Comparison of ENCODE assay signal across 8 mouse cellular contexts in the genomic region with DNA sequence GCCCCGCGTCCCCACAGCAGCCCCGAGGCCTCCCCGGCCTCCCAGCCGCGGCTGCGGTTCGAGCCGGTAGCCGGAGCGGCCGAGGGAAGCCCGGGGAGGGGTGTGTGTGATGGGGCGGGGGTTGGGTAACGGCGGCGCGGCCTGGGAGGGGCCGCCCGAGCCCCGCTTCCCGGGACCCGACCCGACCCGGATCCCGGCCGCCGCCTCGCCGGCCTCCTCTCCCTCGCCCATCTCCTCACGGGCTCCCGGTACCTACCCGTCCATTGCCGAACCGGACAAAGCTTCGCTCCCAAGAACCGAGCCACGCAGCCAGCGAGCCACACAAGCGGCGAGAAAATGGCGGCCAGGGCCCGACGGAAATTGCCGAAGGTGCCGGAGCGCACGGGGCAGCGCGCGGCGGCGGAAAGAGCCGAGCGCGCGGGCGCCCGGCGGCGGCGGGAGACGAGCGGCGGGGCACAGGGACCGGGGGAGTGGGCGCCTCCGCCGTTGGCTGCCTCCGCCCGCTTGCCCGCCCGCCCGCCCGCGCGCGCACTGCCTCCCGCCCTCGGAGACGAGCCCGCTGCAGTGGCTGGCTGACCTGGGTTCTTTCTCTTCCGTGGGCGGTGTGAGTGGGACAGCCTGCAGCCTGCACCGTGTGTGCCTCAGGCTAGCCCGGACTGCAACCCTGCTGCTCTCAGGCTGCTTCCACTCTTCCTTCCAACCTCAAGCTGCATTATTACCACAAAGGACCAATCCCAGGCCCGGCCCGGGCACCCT. TPM values are rescaled to one million over a fixed set of nuclear protein-coding genes. Genes with fewer than 3 reads are reported as not detected.
DNase-seq lines count a peak whose midpoint lies in the region; ATAC-seq and TF ChIP-seq lines count a peak whose summit lies in the region.

No protein-coding gene starts in this region.

- H3K27me3 ChIP-seq in G1E (ENCODE audit: insufficient read depth, low read length), result peaks cover 8% of the 10 kb centered on the region; the same call in 1 of the 2 replicates
- no peaks in the 10 kb centered on the region for H3K27me3 ChIP-seq in forebrain, embryonic 16.5 days (replicated peaks; ENCODE audit: control insufficient read depth, insufficient read depth, low read length)
- H3K27me3 ChIP-seq in neural tube, embryonic 15.5 days (replicated peaks), result no peaks in the 10 kb centered on the region

- TF ChIP-seq CTCF in G1E (IDR thresholded peaks at IDR 0.05; ENCODE audit: low read depth, low read length), result no peak
- TF ChIP-seq CTCF in layer of hippocampus, adult 2 months (conservative IDR thresholded peaks at IDR 0.05), result no peak
- no peak for TF ChIP-seq CTCF in lung, adult 2 months (IDR thresholded peaks at IDR 0.05; ENCODE audit: insufficient read depth, low read length)

- DNase-seq in G1E (ENCODE audit: low spot score), result peak; percentile 88
- DNase-seq in cerebellum, adult 18-20 months, result peak; percentile 87 to 94
- DNase-seq in heart, postnatal 36 days, result peak; percentile 84 to 92
- peak; percentile 82 to 86 for DNase-seq in layer of hippocampus, adult 2 months (ENCODE audit: low spot score in 2 of 2)
- DNase-seq in lung, adult 2 months, result peak; percentile 87
- DNase-seq in testis, postnatal 14 days (ENCODE audit: low spot score), result peak; percentile 86

- ATAC-seq in G1E (ENCODE audit: extremely low read depth, insufficient number of reproducible peaks, low FRiP score, poor library complexity, severe bottlenecking), result peak; percentile 66
- ATAC-seq in forebrain, embryonic 16.5 days, result peak; percentile 95
- peak; percentile 95 for ATAC-seq in neural tube, embryonic 15.5 days (ENCODE audit: low FRiP score)

- intact Hi-C loops in heart, postnatal 36 days (cut with DNase I), result no loop called here

- TF ChIP-seq POLR2A in lung, adult 2 months (IDR thresholded peaks at IDR 0.05; ENCODE audit: borderline replicate concordance, extremely low read depth, low read depth, low read length), result peak; percentile 68; the same call in 1 of the 2 replicates

- peak overlapping the region; percentile 99 for H3K27ac ChIP-seq in forebrain, embryonic 16.5 days (ENCODE audit: low read length)
- peak overlapping the region; percentile 99 for H3K27ac ChIP-seq in layer of hippocampus, adult 2 months
- peak overlapping the region; percentile 99 for H3K27ac ChIP-seq in neural tube, embryonic 15.5 days (replicated peaks)

- peaks cover 19% of the 10 kb centered on the region for H3K36me3 ChIP-seq in G1E (replicated peaks)
- no peaks in the 10 kb centered on the region for H3K36me3 ChIP-seq in forebrain, embryonic 16.5 days (ENCODE audit: control insufficient read depth, insufficient read depth)
- H3K36me3 ChIP-seq in neural tube, embryonic 15.5 days, result no peaks in the 10 kb centered on the region; the same call in 1 of the 2 replicates

- H3K9ac ChIP-seq in forebrain, embryonic 16.5 days (replicated peaks; ENCODE audit: low read depth, low read length), result peak overlapping the region; percentile 99
- peak overlapping the region; percentile 100 for H3K9ac ChIP-seq in neural tube, embryonic 15.5 days (replicated peaks)

- H3K9me3 ChIP-seq in G1E (replicated peaks), result no peaks in the 10 kb centered on the region
- no peaks in the 10 kb centered on the region for H3K9me3 ChIP-seq in forebrain, embryonic 16.5 days (ENCODE audit: control insufficient read depth, low read length)
- no peaks in the 10 kb centered on the region for H3K9me3 ChIP-seq in neural tube, embryonic 15.5 days (replicated peaks)

- peak overlapping the region; percentile 54 for H3K4me2 ChIP-seq in forebrain, embryonic 16.5 days (ENCODE audit: low read length)
- peak overlapping the region; percentile 64 for H3K4me2 ChIP-seq in neural tube, embryonic 15.5 days

- peak overlapping the region; percentile 80 for H3K4me3 ChIP-seq in G1E (ENCODE audit: low read depth, low read length)
- H3K4me3 ChIP-seq in forebrain, embryonic 16.5 days (replicated peaks; ENCODE audit: low read length), result peak overlapping the region; percentile 85
- peak overlapping the region; percentile 83 for H3K4me3 ChIP-seq in layer of hippocampus, adult 2 months
- H3K4me3 ChIP-seq in lung, adult 2 months (replicated peaks; ENCODE audit: extremely low read depth, low read depth, low read length), result peak overlapping the region; percentile 80
- peak overlapping the region; percentile 87 for H3K4me3 ChIP-seq in neural tube, embryonic 15.5 days (replicated peaks)

- H3K4me1 ChIP-seq in G1E (ENCODE audit: insufficient read depth, low read depth, low read length), result peaks cover 15% of the 10 kb centered on the region
- peaks cover 21% of the 10 kb centered on the region for H3K4me1 ChIP-seq in forebrain, embryonic 16.5 days (replicated peaks; ENCODE audit: control insufficient read depth, insufficient read depth, low read length)
- peaks cover 10% of the 10 kb centered on the region for H3K4me1 ChIP-seq in lung, adult 2 months (ENCODE audit: control insufficient read depth, insufficient read depth, low read length)
- H3K4me1 ChIP-seq in neural tube, embryonic 15.5 days, result peaks cover 21% of the 10 kb centered on the region

- WGBS in forebrain, embryonic 16.5 days, result under 1% methylated on average over 36 of the region's 89 CpGs
- under 1% methylated on average over 71 of the region's 89 CpGs for WGBS in lung, adult 2 months
- under 1% methylated on average over 57 of the region's 89 CpGs for whole genome bisulfite sequencing in neural tube, embryonic 15.5 days

RNA-seq across cellular contexts. Expression of a gene that starts 1.1 kb away (rescaled TPM):
- 49.6 and 77.0 TPM in 2 replicates for total RNA-seq in G1E (2014; fragmentation: Nextera tagmentation)
- 34.8 and 43.2 TPM in 2 replicates for total RNA-seq in G1E (2017)
- 0.45 and 1.5 TPM in 2 replicates for polyA plus RNA-seq in G1E (2012)
- polyA plus RNA-seq in forebrain, embryonic 16.5 days (2015; fragmentation: Nextera tagmentation; extraction: Ambion mirVana), result 323 and 366 TPM in 2 replicates
- 10 to 100 TPM; 22.5 to 23.1 TPM for total RNA-seq in heart, postnatal 36 days (2021)
- 100 to 1,000 TPM; 133 TPM for total RNA-seq in layer of hippocampus, adult 2 months (2021)
- 4.6 and 10.9 TPM in 2 replicates for polyA plus RNA-seq in lung, adult 2 months (2012; rRNA removed)
- polyA plus RNA-seq in neural tube, embryonic 15.5 days (2015; fragmentation: Nextera tagmentation; extraction: Ambion mirVana), result 185 and 218 TPM in 2 replicates

Comparison
In these comparisons a context has a peak if more than half of its experiments do, and no peak if none do; other contexts are left out.
1. Peak in every context shown above with its lines: DNase-seq, ATAC-seq, H3K4me3 ChIP-seq and H3K27ac ChIP-seq.
2. RNA of a gene that starts 1.1 kb away (polyA plus RNA-seq): 323 to 366 TPM in forebrain, embryonic 16.5 days and 185 to 218 TPM in neural tube, embryonic 15.5 days; 4.6 to 10.9 TPM in lung, adult 2 months and 0.45 to 1.5 TPM in G1E; every median in the first group is over 10 times any median in the second.